Mouse (Mus musculus) brain, embryonic 18.5 days (tissue): Measurements from ENCODE around the gene Pde4b.
A peak's percentile ranks its signal among the peaks of the same experiment; 100 is the strongest.

Experiments used
- DNase-seq: peaks from one replicate; pipeline ENCODE4 v3.0.0-alpha.2; 2012; ENCODE audit warnings: low read depth, low spot score

The Pde4b gene

DNA sequence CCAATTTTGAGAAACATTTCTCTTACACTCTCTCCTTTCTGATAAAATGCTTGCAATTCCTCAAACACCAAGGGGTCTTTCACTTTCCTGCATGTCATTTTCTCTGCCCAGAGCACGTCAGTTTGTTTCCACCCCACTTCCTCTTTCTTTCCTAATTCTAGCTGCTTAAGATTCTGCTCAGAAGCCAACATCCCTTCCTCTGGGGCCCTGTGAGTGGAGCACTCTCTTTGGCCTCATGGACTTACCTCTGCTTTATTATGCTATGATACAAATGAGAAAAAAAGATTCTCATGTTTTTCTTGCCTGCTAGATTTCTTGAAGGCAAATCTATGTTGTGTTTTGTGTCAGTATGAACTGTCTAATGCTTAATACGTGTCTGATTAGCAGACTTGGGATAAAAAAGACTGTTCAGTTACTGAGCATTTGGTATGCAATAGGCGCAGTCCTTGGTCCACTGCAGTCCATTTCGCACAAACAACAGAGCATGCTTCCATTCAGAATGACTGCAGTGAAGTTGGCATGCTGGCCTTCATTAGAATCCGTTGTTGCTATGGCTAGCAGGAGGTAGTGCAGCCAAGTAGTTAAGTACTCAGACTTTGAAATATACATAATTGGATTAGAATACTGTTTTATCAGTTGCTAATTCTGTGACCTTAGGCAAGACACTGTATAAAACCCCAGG is 446.8 kb downstream of the Pde4b start:
- peak; percentile 46 for DNase-seq

DNA sequence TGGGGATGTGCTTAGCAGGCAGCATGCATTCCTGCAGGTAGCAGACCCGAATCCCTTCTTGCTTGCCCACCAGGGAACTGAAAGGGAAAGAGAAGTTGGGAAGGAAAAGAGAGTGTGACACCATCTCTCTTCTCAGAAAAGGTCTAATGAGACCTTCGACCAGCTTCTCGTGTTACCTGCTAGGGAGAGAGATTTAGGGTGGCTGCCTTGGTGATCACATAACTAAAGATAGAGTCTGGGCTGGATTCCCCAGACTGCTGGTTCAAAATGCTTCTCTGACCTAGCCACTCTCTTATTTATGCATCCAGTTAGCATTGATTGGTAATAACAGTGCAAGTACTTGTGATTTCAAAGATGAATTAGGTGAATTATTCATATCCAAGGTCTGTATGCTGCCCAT is 448.5 kb downstream of the Pde4b start:
- no peak for DNase-seq

DNA sequence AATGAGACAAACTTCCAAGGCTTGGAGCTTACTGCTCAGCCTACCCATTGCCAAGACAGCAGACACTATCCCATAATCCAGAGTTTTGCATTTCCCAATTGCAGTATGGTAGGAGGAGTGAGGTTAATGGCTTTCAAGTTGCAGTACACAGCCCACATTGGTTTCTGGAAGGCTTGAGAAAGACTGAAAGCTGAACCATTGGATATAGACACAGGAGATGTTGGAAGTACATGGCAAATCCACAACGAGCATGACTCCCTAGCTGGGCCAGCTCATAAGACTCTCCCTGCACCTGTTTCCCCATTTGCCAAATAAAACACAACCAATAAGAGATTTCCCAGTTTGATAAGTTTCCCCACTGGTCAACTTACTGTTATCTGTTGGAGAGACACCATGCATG is 450.9 kb downstream of the Pde4b start:
- DNase-seq, result no peak

DNA sequence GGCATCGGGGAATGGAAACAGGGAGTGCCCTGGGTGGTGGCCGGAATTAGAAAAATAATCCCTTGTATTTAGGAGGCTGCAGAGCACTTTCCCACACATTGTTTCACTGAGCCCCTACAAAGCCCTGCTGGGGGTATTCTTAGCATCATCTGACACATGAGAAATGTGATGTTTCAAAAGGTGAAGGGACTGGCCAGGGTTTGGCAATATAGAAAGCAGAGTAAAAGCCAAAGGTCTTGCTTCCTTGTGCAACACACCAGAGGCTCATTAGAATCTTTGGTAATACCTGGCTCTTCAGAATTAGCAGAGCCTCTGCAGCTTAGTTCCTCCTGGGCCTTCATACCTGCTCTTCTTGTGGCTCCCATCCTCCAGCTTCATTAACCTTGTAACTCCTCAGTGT is 451.4 kb downstream of the Pde4b start:
- no peak for DNase-seq

DNA sequence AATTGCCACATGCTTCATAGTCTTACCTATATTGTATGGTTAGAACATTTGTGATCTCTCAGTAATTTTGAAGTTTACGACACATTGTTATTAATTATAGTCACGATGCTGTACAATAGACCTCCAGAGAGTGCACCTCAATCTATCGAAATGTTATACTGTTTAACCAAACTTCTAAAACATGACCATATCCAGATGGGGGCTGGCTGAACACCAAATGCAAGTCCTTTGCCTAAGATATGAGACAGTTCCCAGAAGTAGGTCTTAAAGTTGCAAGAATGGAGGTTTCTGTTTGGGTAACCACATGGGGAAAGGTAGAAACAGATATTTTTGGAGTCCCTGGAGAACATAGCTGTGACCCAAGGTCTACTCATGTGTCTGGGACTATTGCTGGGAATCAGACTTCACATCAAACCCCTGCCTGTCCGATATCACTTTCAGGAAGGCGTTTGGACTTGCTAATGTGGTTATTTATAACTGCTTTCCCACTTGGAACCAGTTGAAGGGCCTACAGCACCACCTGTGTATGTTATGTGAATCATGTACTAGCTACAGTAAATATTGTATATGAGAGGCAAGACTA is 452.3 kb downstream of the Pde4b start:
- no peak for DNase-seq

DNA sequence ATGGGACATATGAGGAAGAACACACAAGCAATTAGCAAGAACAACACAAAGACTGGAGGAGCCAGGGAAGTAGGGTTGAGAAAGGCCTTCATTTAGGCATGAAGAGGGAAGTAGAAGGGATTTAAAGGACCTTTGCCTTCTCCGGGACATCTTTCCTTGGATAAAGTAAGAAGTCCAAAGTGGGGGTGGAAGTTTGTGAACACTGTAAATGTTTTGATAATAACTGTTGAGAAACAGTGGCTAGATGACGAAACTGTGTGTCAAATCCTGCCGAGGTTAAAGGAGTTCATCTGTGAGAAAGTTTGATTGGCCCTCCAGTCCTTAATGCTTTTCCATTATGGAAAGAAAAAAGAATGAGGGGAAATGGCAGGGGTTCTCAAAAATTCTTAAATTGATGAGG is 455.6 kb downstream of the Pde4b start:
- DNase-seq, result no peak

DNA sequence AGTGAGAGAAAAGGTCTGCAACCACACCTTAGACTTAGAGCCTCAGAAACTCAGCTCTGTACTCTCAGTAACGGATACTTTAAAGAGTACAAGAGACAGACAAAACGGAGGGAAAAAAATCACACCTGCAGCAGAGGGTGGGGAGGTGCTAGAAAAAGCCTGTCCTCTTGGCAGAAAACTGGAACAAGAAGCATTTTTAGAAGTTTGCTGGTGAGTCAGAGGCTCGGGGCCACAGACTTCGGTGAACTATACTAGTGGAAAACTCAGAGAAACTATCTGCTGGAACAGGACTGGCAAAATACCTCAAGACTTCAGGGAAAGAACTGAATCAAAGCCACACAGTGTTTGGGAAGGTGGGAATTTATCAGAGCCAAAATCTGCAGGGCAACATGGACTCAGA is 457.9 kb downstream of the Pde4b start:
- no peak for DNase-seq

DNA sequence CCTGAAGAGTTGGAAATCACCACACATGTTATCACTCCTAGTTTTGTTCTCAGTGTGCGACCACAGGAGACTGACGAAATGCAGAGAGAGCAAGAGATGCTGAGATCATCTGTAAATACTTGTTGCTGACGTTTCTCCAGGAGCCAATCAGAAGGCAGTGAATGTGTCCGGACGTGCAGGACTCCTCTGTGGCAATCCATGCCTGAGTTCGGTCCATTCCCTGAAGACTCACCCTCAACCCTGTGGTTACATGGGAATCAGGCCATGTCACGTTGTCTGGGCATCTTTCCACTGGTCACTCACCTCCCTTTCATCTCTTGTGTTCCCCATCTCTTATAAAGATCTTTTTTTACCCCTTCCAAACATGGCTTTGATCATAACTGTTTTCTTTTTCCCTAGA is 468.2 kb downstream of the Pde4b start:
- no peak for DNase-seq

DNA sequence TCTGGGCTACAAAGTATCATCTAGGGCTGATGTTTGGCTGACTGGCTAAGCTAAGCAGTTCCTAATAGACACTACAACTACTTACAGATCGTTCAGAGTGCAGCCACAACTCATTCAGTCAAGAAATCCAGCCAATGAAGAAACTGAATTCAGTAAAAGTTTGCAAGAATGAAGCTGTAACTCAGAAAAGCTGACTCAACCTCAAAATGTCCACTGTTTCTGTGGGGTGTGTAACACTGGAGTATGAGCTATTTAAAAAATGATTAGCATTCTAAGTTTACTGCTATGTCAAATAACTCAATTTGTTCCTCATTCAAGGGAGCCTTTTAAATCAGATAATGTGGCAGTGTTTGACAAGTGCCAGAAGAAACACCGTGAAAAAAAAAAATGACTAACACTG is 469.7 kb downstream of the Pde4b start:
- no peak for DNase-seq

DNA sequence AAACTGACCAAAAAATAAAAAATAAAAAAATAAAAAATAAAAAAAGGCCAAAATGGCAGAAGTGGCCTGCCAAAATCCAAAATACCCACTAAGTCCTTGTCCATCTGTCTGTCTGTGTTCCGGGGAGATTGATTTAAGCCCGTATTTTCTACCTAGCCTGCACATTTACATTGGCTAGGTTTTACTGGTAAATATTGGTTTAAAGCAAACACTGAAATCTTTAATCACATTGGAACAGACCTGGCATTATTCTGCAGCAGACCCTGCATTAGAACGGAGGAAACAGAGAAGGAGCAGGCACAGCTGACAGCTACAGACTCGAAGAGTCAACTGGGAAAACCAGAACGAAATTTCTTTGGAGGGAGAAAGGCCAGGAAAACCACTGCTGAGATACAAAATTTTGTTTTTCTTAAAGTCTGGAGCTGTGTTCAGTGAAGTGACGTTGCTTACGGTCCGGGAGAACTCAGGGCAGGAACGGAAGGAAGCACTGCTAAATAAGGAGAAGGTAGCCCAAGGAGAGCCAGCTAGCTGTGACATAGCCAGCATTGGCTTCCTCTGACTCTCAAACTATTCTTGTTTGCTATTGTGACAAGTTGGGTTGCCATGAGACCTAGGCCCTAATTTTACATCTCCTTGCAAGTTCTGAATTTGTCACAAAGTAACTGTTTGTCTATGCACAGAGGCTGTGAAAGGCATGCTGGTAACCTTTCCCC is 470.3 kb downstream of the Pde4b start:
- DNase-seq, result no peak

DNA sequence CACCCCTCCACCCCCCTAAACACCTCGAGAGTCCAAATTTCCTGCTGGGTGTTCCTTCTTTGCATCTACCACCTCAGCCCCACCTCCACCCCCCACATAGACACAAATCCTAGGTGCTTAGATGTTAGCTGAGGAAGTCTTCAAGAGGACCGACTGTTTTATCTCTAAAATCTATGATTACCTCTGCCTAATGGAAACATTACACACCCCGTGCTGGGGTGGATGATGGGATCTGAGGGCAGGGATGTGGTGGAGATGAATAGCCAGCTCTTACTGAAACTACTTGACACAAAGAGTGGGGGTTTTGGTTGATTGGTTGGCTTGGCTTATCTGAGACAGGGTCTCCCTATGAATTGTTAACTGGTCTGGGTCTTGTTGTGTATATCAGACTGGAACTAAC is 471.0 kb downstream of the Pde4b start:
- no peak for DNase-seq

DNA sequence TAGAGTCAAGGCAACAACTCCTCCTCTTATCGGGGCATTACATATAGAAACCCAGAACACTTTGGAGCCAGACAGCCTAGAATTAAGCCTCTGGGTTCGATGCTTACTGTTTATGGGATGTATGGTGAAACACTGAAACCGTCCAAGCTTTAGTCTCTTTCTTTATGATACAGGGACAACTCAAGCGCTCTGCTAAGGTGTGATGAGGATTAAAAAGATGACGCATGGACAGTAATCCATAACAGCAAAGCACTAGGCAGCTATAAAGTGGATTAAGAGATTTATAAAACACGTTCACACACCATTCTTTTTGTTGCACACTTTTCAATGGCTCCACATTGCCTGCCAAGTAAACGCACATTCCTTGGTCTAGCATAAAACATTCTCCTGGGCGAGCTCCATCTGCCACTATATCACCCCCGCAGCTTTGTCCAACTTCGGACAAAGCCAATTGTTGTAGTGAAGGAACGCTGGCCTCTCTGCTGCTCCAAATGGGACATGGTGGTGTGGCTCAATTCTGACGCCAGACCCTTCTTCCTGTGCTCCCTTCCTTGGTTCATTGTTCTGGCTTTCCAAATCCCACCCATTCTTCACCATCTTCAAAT is 473.4 kb downstream of the Pde4b start:
- no peak for DNase-seq

DNA sequence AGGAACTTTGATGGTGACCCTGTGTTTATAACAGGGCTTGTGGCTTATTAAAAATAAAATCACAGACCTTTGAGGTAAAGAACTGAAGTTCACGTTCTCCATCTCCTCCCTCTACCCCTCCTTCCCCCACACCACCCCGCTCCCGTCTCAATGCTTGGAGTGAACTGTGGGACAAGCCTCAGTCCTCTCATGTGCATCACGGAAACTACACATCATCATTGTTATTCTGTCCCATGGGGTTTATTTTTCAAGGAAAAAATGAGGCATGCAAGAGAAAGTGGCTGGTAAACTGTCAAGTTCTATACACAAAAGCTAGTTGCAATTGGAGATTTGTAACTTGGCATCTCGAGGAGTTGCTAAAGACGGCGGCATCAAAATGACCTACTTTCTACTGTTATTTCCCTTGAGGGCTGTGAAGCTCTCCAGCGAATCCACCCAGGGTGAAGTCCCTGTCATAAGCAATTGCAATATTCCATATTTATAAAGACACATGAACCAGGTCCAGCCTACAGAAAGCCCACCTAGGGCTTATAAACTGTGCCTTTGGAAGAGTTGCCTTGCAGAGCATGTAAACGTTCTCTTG is 476.0 kb downstream of the Pde4b start:
- DNase-seq, result no peak

DNA sequence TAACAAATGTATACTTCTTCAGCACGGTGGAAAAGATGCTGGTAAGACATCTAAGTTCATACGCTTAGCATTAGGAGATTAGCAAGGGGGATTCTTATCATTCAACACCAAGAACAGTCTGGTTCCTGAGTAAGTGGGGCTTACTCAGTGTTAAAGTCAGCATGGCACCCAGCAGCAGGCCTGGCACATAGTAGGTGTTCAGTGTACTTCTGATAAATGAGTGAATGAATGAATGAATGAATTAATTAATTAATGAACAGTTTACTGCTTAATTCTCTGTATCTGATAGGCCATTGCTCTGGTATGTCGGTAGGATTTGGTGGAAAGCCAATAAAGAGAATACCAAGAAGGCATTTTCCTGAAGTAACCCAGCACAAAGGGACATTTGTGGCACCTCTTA is 476.9 kb downstream of the Pde4b start:
- no peak for DNase-seq

DNA sequence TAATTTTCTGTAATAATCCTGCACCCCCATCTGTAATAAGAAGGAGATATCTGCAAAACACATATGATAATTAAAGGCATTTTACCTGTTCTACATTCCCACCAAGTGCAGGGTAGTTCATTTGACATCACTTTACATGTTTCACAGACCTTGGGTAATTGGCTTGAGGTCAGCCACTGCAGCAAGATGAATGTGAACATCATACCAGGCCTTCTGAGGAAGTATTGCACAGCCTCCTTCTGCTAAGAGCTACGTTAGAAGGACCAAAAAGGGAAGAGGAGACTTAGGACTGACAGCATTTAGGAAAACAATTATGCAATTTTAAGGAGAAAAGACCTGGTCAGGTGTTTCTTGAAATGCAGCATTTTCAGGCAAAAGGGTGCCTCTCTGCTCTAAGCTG is 479.1 kb downstream of the Pde4b start:
- DNase-seq, result no peak

DNA sequence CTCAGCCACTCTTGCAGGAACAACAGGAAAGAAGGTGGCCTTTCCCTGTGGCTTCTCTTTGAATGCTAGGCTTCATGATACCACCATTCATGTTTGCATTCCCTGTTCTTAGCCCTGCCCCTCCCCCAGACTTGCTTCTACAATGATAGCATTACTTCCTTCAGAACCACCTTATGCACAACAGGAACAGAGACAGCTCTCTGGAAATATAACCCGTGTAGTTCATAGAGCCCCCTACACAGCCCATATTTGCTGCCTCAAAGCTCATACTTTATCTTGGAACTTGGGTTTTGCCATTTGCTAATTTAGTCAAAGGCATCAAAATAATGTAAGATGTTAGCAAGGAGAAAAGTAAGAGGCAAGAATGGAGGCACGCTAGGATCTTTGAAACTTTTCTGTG is 479.8 kb downstream of the Pde4b start:
- DNase-seq, result no peak

DNA sequence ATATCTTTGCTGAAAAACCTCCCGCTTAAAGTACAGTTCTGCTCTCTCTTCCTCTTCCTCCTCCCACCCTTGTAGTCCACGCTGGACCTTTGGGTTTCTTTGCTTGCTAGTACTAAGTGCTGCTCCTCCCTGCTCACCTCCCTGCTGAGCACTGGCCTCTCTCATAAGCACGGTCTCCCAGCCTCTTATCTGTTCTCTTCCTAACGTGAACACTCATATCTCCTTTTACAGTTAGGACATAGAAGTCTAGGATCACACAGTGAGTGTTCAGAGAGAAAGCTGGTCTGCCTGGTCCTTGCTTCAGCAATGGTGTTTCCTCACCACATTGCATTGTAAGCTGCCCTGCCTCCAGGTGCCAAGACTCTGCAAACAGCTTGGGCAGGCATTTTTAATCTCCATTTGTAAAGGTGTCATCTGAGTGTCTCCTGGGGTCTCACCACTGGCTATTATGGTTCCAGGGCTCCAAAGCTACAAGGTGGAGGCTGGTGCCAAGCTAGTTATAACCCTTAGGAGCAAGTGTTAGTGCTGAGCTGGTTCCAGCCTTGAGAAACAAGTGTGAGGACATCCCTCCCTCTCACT is 480.4 kb downstream of the Pde4b start:
- DNase-seq, result no peak

DNA sequence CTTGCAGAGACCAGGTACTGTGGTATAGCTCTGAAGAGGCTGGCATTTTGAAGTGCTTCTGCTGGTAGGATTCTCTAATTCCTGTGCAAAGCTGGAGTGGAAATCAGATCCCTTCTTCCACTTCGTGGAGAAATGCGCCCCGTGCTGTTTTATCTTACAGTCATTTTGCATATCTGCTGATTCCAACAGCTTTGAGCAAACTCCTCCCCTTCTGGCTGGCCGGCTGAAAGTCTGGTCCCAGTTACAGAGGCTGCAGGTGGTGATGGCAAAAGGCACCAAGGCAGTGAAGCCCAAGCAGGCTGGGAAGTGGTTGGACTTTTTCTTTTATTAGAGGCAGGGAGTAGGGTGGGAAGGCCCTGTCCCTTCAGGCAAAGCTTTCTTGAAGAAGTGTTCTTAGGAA is 481.2 kb downstream of the Pde4b start:
- DNase-seq, result no peak

DNA sequence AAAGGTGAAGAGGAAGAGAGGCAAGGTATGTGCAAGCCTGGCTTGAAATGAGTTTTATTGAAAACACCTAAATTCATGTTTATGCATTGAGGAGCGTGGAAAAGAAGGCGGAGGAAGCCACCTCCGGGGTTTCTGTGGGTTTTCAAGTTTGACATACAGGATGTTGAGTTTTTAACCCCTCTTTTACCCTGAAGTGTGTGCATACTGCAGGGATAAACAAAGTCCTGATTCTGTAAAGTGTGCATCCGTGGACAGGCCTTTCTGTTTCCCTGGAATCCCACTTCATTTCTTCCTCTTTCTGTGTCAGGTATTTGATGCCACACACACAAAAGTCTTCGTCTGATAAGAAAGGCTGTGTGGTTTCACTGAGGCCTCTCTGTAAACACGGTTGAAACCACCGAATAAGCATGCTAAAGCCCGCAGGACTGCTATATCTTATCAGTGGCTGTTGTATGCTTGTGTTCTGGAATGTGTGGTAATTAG is 481.8 kb downstream of the Pde4b start:
- DNase-seq, result no peak

DNA sequence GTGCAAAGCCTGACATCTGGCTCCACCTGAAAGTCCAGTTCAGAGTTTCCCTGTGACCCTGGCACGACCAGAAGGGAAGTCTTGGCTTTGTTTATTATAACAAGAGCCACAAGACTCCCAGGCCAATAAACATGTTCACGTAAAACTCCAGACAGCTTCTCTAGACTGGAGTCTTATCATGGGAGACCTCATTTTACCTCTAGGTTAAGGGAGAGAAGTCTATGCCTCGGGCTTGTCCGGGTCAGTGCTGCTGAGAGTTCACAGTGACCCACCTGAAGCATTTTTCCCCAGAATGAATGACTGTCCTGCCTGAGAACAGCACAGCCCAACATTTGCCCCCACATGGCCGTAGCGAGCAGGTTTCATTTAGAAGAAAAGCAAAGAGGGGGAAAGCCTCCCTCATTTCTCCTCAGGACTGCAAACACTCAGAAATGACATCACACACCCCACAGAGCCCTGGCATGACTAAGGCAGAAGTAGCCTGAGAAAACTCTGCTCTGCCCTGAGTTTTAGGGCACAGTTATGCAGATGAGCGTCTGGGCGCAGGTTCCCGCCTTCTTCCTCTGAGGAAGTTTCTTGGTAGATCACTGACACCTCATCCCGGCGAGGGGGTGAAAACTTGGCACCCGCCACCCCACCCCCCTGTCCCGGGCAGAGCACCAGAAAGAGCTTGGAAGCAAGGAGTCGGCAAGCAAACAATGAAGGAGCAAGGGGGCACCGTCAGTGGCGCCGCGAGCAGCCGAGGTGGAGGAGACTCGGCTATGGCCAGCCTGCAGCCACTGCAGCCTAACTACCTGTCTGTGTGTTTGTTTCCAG is 482.8 kb downstream of the Pde4b start:
- no peak for DNase-seq

DNA sequence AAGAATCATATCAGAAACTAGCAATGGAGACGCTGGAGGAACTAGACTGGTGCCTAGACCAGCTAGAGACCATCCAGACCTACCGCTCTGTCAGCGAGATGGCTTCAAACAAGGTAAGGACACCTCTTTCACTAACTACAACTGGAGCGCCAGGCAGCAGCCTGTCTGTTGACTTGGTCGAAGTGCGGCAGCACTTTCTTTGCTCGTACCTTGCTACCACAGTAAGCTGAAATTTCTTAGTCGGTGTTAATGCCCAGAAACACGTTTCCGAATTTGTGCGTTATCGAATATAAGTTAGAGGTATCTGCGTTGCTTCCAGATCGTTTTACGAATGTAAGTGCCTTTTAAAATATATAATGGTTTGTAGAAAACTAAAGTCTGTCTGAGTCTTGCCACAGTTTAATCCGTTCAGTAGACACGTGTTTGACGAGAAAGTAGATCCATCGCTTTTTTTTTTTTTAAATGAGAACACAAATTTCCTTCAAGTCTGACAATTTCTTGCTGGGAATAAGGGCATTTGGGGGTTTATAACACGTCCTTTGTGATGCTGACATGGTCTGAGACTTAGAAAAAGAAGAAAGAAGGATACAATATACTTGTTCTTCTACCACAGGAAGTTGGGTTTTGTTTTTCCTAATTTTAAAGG is 483.5 kb downstream of the Pde4b start:
- DNase-seq, result no peak
